Mouse (Mus musculus) kidney, embryonic 16.5 days (tissue): ENCODE measurements around the gene Tcf3. TPM values are rescaled to one million over a fixed set of nuclear protein-coding genes. Genes with fewer than 3 reads are reported as not detected.
A peak's percentile ranks its signal among the peaks of the same experiment; 100 is the strongest.

Experiments used
- ATAC-seq: fragments of 200-750 bp; cut with Nextera tagmentation; 2 replicates; pipeline ENCODE4 v1.8.0; 2017; ENCODE audit warnings: moderate TSS enrichment; ENCODE audit not compliant: low FRiP score, low TSS enrichment
- H3K27ac ChIP-seq: fragments of 300-500 bp; sonication (generic); 2 replicates; pipeline ENCODE4 v1.5.1; 2014; ENCODE audit warnings: low read length
- H3K27me3 ChIP-seq: fragments of 300-500 bp; sonication (generic); 2 replicates; pipeline ENCODE4 v1.6.1; 2014; ENCODE audit warnings: low read length, control low read depth, mixed read lengths; ENCODE audit not compliant: insufficient read depth
- H3K36me3 ChIP-seq: fragments of 300-500 bp; sonication (generic); 2 replicates; pipeline ENCODE4 v1.6.1; 2014; ENCODE audit warnings: low read length, control low read depth, mixed read lengths; ENCODE audit not compliant: insufficient read depth
- H3K4me1 ChIP-seq: fragments of 300-500 bp; sonication (generic); 2 replicates; pipeline ENCODE4 v1.6.1; 2014; ENCODE audit warnings: low read length, control low read depth, mixed read lengths; ENCODE audit not compliant: insufficient read depth
- H3K4me2 ChIP-seq: fragments of 300-500 bp; sonication (generic); replicated peaks from 2 replicates; pipeline ENCODE4 v1.6.1; 2014; ENCODE audit warnings: low read depth, low read length
- H3K4me3 ChIP-seq: fragments of 300-500 bp; sonication (generic); 2 replicates; pipeline ENCODE4 v1.5.1; 2014; ENCODE audit warnings: mild to moderate bottlenecking, low read length
- H3K9ac ChIP-seq: fragments of 300-500 bp; sonication (generic); replicated peaks from 2 replicates; pipeline ENCODE4 v1.6.1; 2014; ENCODE audit warnings: low read length
- H3K9me3 ChIP-seq: fragments of 300-500 bp; sonication (generic); 2 replicates; pipeline ENCODE4 v1.6.1; 2016; ENCODE audit warnings: low read length, control low read depth
- WGBS: fragments of 180-500 bp; shearing (Covaris S2); extraction: QIAGEN DNeasy Blood & Tissue Kit; methylation state at CpG from one replicate; pipeline ENCODE4 v1.1.7; 2014; 5-methylcytosine and 5-hydroxymethylcytosine counted together
- polyA plus RNA-seq: library from polyadenylated mRNA; unstranded; fragments of >200 nt; fragmentation: Nextera tagmentation; extraction: Ambion mirVana; gene quantifications from 2 replicates; pipeline ENCODE4 v1.2.1, GENCODE M21; 2015

The Tcf3 gene
- polyA plus RNA-seq, 1 experiment from 2014 or later, result 118 TPM

DNA sequence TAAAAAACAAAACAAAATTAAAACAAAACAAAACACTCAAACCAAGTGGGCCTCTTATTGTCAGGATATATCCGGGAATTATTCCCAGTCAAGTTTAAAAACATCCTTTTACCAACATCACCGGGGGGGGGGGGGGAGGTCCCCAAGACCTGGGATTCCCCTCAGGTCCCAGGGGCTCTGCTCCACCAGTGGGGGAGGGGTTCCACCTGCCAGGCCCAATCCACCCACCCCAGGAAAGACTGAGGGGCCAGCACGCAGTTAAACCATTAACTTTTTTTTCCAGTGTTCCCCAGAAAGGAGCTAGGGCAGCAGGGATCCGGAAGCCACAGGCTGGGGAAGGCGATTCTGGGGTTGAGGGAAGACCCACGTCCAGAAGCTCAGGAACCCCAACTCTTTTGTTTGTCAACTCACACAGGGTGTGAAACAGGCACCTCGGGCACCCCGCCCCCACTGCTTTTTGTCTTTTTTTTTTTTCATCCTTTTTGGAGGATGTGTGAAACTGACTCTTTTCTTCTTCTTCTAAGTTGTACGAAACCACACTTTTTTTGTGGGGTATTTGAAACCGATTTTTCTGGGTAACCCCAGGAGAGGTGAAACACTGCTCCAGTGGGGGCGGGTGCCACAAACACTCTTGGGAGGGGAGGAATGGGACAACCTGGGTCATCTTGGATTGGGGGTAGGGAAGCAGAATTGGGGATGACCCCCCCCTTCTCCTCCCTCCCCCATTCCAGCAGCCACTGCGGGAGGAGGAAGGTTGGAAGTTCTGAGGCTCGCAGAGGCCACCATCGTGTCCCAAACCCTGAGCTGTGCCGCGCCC is 1.7 kb downstream of the Tcf3 start:
- Histone ChIP-seq H3K27me3 (no peaks in the 10 kb centered on the region), H3K36me3 (peaks cover 34% of the 10 kb centered on the region), H3K4me2 (peak overlapping the region; percentile 67), H3K9me3 (no peaks in the 10 kb centered on the region), H3K4me1 (peaks cover 29% of the 10 kb centered on the region), H3K4me3 (peak overlapping the region; percentile 96), H3K9ac (peak overlapping the region; percentile 100), H3K27ac (peak overlapping the region; percentile 52)
- 10% methylated on average over 16 of the region's 16 CpGs for WGBS
- no peak for ATAC-seq

DNA sequence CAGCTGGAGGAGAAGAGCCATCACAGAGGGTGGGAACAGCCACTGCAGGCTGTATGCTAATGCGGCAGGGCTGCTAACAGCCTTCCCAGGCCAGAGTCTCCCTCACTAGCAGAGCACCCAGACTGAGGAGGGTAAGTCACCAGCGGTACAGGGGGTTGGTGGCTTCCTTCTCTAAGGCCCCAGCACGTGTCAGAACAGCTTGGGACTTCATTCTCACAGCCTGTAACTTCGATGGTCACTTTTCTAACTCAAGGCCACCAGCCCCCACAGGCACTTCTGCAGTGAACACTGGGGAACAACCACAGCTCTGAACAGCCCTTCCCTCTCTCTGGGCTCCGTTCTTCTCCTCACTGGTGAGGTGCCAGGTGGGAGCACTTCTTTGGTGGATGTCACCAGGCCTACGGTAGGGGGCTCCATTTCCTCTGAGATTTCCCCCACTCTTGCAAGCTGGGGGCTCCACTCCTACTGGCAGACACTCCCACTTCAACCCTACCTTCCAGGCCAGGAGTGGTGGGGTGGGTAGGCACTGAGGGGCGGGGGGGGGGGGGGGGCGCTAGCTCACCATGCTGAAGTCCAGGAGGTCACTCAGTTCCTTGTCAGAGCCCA is 3.0 kb downstream of the Tcf3 start:
- Histone ChIP-seq H3K9me3 (0 out of 2 replicates have a peak, but pooled peaks cover 1% of the 10 kb centered on the region), H3K9ac (peak overlapping the region; percentile 12; the same call in 1 of the 2 replicates), H3K27me3 (no peaks in the 10 kb centered on the region), H3K36me3 (peaks cover 47% of the 10 kb centered on the region), H3K4me1 (peaks cover 25% of the 10 kb centered on the region), H3K4me3 (no peak overlapping the region), H3K4me2 (no peak overlapping the region), H3K27ac (no peak overlapping the region; the same call in 1 of the 2 replicates)
- no peak for ATAC-seq
- 72% methylated on average over 6 of the region's 8 CpGs for WGBS

DNA sequence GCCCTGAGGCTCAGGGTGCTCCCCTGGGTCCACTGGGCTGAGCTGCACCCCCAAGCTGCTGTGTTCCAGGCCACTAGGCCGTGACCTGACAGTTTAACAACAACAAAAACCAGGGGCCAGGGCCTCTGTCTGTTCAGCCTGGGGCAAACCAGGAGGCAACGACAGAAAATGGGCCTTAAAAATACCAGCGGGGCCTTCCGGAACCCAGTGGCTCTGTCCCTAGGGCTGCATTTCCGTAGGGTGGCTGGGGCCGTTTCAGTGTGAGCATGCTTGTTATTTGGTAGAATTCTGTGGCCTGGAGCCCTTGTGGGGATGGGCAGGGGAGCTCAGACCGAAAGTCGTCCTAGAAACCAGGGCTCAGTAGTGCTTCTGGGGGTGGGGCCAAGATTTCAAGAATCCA is 3.6 kb downstream of the Tcf3 start:
- H3K27ac ChIP-seq, result no peak overlapping the region
- H3K9me3 ChIP-seq, result peaks cover 6% of the 10 kb centered on the region; the same call in 1 of the 2 replicates
- WGBS, result 68% methylated on average over 8 of the region's 8 CpGs
- no peak overlapping the region for H3K4me3 ChIP-seq
- peak overlapping the region; percentile 29; the same call in 1 of the 2 replicates for H3K9ac ChIP-seq
- no peaks in the 10 kb centered on the region for H3K27me3 ChIP-seq
- H3K36me3 ChIP-seq, result peaks cover 53% of the 10 kb centered on the region
- no peak overlapping the region for H3K4me2 ChIP-seq
- ATAC-seq, result no peak
- peaks cover 25% of the 10 kb centered on the region for H3K4me1 ChIP-seq

DNA sequence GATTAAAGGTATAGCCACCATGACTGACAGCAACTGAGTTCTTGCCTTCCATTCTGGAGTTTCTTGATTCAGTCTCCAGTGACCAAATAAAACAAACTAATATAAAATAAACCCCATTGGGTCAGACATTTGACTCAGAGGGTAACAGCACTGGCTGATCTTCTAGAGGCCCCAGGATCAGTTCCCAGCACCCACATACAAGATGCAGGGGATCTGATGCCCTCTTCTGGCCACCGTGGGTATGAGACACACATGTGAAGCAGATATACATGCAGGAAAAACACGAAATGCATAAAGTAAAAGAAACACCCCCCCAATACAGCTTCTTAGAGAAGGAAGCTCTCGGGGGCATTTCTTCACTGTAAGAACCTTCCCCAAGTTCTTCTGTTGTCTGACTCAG is 8.4 kb downstream of the Tcf3 start:
- 99% methylated on average over 3 of the region's 3 CpGs for WGBS
- H3K27me3 ChIP-seq, result no peaks in the 10 kb centered on the region
- no peak overlapping the region for H3K27ac ChIP-seq
- H3K9ac ChIP-seq, result no peak overlapping the region
- H3K9me3 ChIP-seq, result peaks cover 6% of the 10 kb centered on the region; the same call in 1 of the 2 replicates
- no peak overlapping the region for H3K4me3 ChIP-seq
- ATAC-seq, result no peak
- peaks cover 74% of the 10 kb centered on the region for H3K36me3 ChIP-seq
- no peak overlapping the region for H3K4me2 ChIP-seq
- H3K4me1 ChIP-seq, result 0 out of 2 replicates have a peak, but pooled peaks cover 4% of the 10 kb centered on the region

DNA sequence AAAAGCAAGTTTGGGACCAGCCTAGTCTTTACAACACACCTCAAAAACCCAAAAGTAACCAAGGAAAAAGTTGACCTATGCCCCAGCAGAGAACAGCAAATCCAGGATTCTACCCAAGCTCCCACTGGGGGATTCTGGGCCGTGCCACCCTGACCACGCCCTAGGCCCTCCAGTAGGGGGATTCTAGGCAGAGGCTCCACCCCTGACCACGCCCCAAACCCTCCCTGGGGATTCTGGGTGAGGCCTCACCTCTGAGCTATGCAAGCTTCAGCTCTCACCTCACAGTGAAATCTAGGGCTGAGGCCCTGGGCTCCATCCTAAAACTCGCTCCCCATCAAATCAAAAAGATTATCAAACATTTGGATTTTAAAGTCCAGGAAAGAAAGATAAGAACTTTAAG is 9.9 kb downstream of the Tcf3 start:
- Histone ChIP-seq H3K9ac (no peak overlapping the region), H3K27me3 (no peaks in the 10 kb centered on the region), H3K4me2 (no peak overlapping the region), H3K36me3 (peaks cover 75% of the 10 kb centered on the region), H3K4me1 (peaks cover 4% of the 10 kb centered on the region; the same call in 1 of the 2 replicates), H3K27ac (no peak overlapping the region), H3K9me3 (peaks cover 6% of the 10 kb centered on the region; the same call in 1 of the 2 replicates), H3K4me3 (no peak overlapping the region)
- 59% methylated on average over 4 of the region's 4 CpGs for WGBS
- ATAC-seq, result 0 out of 2 replicates have a peak, but pooled peaks have one; percentile 43

DNA sequence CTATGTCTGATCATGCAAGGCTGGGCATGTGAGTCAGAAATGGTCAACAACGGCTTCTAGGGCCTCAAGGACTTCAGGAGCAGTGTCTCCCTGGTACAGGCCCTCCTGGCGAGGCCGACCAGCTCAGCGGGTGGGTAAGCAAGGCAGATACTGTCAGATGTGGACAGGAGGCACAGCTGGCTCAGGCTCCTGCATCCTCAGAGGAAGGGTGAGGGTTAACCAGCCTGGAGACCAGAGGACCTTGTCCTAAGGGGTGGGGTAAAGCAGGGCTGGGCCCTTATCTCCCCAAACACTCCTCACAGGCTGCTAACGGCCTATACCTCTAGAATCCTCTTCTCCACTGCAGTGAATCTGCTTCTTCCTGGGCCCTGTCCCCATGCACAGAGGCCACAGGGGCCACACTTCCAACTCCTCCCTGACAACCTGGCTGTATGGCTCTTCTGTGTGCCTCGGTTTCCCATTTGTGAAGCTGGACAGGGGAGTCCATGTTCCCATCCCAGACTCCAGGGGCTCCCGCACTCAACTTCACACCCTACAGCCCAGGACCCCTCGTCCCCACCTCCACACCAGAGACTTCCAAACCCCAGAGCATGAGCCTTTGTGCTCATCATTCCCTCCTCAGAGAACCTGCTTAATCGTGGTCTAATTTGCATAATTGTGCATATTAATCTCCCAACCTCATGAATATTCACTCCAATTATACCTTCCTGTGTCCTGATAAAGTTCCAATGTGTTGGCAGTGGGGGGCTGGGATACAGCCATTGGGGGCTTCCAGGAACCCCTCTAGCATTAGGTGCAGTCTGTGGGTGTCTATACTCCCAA is 11.6 kb downstream of the Tcf3 start:
- H3K9ac ChIP-seq, result no peak overlapping the region
- no peak overlapping the region for H3K27ac ChIP-seq
- no peaks in the 10 kb centered on the region for H3K27me3 ChIP-seq
- no peak for ATAC-seq
- H3K9me3 ChIP-seq, result peaks cover 6% of the 10 kb centered on the region; the same call in 1 of the 2 replicates
- H3K4me3 ChIP-seq, result no peak overlapping the region
- H3K36me3 ChIP-seq, result peaks cover 77% of the 10 kb centered on the region
- whole genome bisulfite sequencing, result 86% methylated on average over 9 of the region's 9 CpGs
- H3K4me2 ChIP-seq, result no peak overlapping the region
- peaks cover 4% of the 10 kb centered on the region; the same call in 1 of the 2 replicates for H3K4me1 ChIP-seq

DNA sequence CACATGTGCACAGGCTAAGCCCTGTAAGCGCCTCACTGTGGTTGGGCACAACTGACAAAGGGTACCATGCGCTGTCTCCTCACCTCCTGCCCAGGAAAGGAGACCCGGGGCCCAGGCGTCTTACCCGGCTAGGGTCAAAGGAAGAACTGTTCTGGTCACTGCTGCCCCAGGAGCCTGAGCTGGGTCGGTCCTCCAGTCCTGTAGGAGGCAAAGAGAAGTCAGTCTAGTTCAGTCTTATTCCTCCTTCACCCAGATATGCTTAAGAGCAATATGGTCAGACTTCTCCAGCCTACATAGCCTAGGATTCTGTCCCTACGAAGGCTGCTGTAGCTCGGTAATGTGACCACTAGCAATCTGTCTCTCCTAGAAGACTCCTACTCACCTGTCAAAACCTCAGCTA is 12.2 kb downstream of the Tcf3 start:
- Histone ChIP-seq H3K4me3 (no peak overlapping the region), H3K27ac (no peak overlapping the region), H3K4me2 (no peak overlapping the region), H3K36me3 (peaks cover 77% of the 10 kb centered on the region), H3K4me1 (peaks cover 4% of the 10 kb centered on the region; the same call in 1 of the 2 replicates), H3K27me3 (no peaks in the 10 kb centered on the region), H3K9me3 (peaks cover 6% of the 10 kb centered on the region; the same call in 1 of the 2 replicates), H3K9ac (no peak overlapping the region)
- WGBS, result 92% methylated on average over 8 of the region's 8 CpGs
- no peak for ATAC-seq

DNA sequence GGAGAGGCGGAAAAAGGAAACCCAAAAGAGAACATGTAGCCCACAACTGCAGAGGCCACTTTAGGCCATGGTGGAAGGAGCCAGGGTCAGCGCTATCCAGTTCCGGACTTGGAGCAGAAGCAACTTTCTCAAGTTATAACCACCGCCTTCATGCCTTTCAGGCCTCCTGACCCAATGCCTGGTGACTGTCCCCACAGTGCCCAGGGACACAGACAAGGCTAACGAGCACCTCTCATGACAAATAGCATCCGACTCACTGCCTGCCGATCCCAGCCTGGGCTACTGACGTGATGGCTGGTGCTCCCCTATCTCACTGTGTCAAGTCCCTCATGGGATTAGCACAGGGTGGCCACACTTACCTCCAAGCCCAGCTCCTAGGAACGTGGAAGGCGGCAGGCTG is 12.7 kb downstream of the Tcf3 start:
- peaks cover 4% of the 10 kb centered on the region; the same call in 1 of the 2 replicates for H3K4me1 ChIP-seq
- H3K36me3 ChIP-seq, result peaks cover 77% of the 10 kb centered on the region
- H3K9ac ChIP-seq, result no peak overlapping the region
- no peak overlapping the region for H3K27ac ChIP-seq
- no peaks in the 10 kb centered on the region for H3K27me3 ChIP-seq
- H3K9me3 ChIP-seq, result peaks cover 6% of the 10 kb centered on the region; the same call in 1 of the 2 replicates
- ATAC-seq, result no peak
- WGBS, result 89% methylated on average over 10 of the region's 10 CpGs
- H3K4me2 ChIP-seq, result no peak overlapping the region
- H3K4me3 ChIP-seq, result no peak overlapping the region

DNA sequence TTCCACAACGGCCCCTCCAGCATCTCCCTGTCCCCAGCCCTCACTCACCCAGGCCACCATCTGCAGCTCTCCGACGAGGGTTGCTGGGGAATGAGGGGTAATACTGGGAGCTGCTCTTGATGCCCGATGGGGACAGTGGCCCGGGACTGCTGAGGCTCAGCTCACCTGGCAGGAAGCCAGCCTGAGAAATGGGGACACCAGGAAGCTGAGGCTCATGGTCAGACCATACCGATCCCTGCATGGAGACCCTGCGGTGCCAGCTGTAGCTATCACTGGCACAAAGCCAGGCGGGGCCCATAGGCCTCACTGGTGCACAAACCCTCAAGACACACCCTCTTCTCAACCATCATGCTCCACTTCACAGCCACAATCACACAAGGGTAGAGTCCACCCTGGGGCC is 14.0 kb downstream of the Tcf3 start:
- 0 out of 2 replicates have a peak overlapping the region, but pooled peaks have one; percentile 33 for H3K27ac ChIP-seq
- WGBS, result 83% methylated on average over 8 of the region's 8 CpGs
- no peak overlapping the region for H3K9ac ChIP-seq

More for the DNA sequence above, 14.0 kb downstream of the Tcf3 start:
- no peaks in the 10 kb centered on the region for H3K27me3 ChIP-seq
- no peak for ATAC-seq
- peaks cover 78% of the 10 kb centered on the region for H3K36me3 ChIP-seq
- peaks cover 4% of the 10 kb centered on the region; the same call in 1 of the 2 replicates for H3K4me1 ChIP-seq
- no peaks in the 10 kb centered on the region for H3K9me3 ChIP-seq
- H3K4me2 ChIP-seq, result no peak overlapping the region
- H3K4me3 ChIP-seq, result no peak overlapping the region
